Mouse (Mus musculus) midbrain, postnatal 0 days (tissue): ENCODE measurements around the gene Gm12166. TPM values are rescaled to one million over a fixed set of nuclear protein-coding genes. Genes with fewer than 3 reads are reported as not detected.

Experiments used
- ATAC-seq: fragments of 200-750 bp; cut with Nextera tagmentation; 2 replicates; pipeline ENCODE4 v1.8.0; 2017; ENCODE audit warnings: moderate number of reproducible peaks, mild to moderate bottlenecking, moderate TSS enrichment, moderate library complexity; ENCODE audit not compliant: low FRiP score
- DNase-seq: peaks from one replicate; pipeline ENCODE4 v3.0.0-alpha.2; 2015; ENCODE audit warnings: low spot score
- H3K27ac ChIP-seq: fragments of 300-500 bp; sonication (generic); 2 replicates; pipeline ENCODE4 v1.5.1; 2014; ENCODE audit warnings: low read depth, mild to moderate bottlenecking, low read length, mixed read lengths
- H3K27me3 ChIP-seq: fragments of 300-500 bp; sonication (generic); 2 replicates; pipeline ENCODE4 v1.6.1; 2014; ENCODE audit warnings: low read length, control low read depth, mixed read lengths; ENCODE audit not compliant: insufficient read depth
- H3K36me3 ChIP-seq: fragments of 300-500 bp; sonication (generic); 2 replicates; pipeline ENCODE4 v1.6.1; 2014; ENCODE audit warnings: low read length, control low read depth, mixed read lengths; ENCODE audit not compliant: insufficient read depth
- H3K4me1 ChIP-seq: fragments of 300-500 bp; sonication (generic); 2 replicates; pipeline ENCODE4 v1.6.1; 2014; ENCODE audit warnings: mild to moderate bottlenecking, control low read depth, antibody characterized with exemption, low read length, mixed read lengths; ENCODE audit not compliant: insufficient read depth
- H3K4me2 ChIP-seq: fragments of 300-500 bp; sonication (generic); 2 replicates; pipeline ENCODE4 v1.6.1; 2014; ENCODE audit warnings: low read depth, mild to moderate bottlenecking, low read length, mixed read lengths; ENCODE audit not compliant: poor library complexity, severe bottlenecking
- H3K4me3 ChIP-seq: fragments of 300-500 bp; sonication (generic); 2 replicates; pipeline ENCODE4 v1.5.1; 2014; ENCODE audit warnings: low read depth, mild to moderate bottlenecking, low read length, moderate library complexity
- H3K9ac ChIP-seq: fragments of 300-500 bp; sonication (generic); replicated peaks from 2 replicates; pipeline ENCODE4 v1.6.1; 2014; ENCODE audit warnings: mild to moderate bottlenecking, low read length, moderate library complexity, mixed read lengths; ENCODE audit not compliant: poor library complexity, severe bottlenecking
- H3K9me3 ChIP-seq: fragments of 300-500 bp; sonication (generic); 2 replicates; pipeline ENCODE4 v1.6.1; 2016; ENCODE audit warnings: low read length, control low read depth
- CTCF ChIP-seq: IDR thresholded peaks from 2 replicates; pipeline ENCODE4 v1.5.1; 2016; ENCODE audit warnings: antibody characterized with exemption, mild to moderate bottlenecking
- WGBS: fragments of 180-500 bp; shearing (Covaris S2); extraction: QIAGEN DNeasy Blood & Tissue Kit; methylation state at CpG from one replicate; pipeline ENCODE4 v1.1.7; 2014; 5-methylcytosine and 5-hydroxymethylcytosine counted together
- polyA plus RNA-seq: library from polyadenylated mRNA; unstranded; fragments of >200 nt; fragmentation: Nextera tagmentation; extraction: Ambion mirVana; gene quantifications from 2 replicates; pipeline ENCODE4 v1.2.1, GENCODE M21; 2015
- total RNA-seq: library from RNA; depleted of rRNA; stranded (reverse); fragments of >200 nt; gene quantifications from 2 replicates; pipeline ENCODE4 v1.2.3, GENCODE M21; 2014

The Gm12166 gene
- total and polyA plus RNA-seq, 2 experiments from 2014 or later, result 8.3 to 8.7 TPM

DNA sequence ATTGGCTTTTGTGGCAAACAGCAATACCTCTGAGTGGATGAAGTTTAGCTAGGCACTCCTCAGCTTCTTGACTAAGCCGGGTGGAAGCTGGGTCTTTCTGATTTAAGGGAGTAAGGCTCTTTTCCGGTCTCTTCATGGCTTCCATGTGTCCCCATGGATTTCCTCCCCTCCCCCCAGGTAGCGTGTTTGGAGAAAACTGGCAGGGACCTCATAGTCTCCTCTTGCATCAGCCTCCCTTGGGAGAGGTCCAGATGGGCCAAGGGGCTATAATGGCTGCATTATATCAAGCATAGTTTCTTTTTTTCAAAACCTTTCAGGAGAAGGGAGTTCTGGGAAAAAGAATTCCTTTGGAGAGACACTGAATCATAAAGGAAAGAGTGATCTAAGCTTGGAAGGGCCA is 32.4 kb upstream of the Gm12166 start:
- TF ChIP-seq CTCF, result no peak

DNA sequence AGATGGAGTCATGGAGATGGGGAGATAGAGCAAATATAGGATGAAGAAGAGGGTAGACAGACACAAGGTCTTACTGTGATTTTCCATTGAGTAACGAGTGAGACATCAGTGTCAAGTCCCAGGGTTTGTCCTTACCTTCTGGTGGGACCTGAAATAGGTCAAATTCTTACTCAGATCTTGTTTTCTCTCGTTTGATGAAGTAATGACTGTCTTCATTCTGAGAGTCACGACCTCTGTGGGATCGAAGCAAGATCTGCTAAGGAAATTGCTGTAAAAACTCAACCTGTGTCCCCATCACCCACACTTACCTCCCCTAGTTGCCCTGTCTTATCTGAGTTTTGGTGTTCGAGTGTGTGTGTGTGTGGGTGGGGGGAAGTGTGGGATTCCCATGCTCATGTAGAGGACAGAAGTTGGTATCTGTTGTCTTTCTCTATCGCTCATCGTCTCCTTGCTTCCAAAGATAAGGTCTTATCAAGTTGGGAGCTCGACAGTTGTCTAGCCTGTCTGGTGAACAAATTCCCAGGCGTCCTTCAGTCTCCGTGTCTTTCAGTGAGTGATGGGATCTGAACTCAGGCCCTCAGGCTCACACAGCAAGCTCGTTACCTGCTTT is 31.8 kb upstream of the Gm12166 start:
- no peak for DNase-seq
- WGBS, result 89% methylated on average over 11 of the region's 11 CpGs

More for the DNA sequence above, 32.4 kb upstream of the Gm12166 start:
- Histone ChIP-seq H3K9ac (no peak overlapping the region), H3K4me1 (no peaks in the 10 kb centered on the region), H3K27me3 (no peaks in the 10 kb centered on the region), H3K36me3 (no peaks in the 10 kb centered on the region), H3K4me3 (no peak overlapping the region), H3K9me3 (no peaks in the 10 kb centered on the region), H3K27ac (no peak overlapping the region), H3K4me2 (no peak overlapping the region)
- ATAC-seq (no peak), DNase-seq (no peak)
- WGBS, result 83% methylated on average over 3 of the region's 3 CpGs

DNA sequence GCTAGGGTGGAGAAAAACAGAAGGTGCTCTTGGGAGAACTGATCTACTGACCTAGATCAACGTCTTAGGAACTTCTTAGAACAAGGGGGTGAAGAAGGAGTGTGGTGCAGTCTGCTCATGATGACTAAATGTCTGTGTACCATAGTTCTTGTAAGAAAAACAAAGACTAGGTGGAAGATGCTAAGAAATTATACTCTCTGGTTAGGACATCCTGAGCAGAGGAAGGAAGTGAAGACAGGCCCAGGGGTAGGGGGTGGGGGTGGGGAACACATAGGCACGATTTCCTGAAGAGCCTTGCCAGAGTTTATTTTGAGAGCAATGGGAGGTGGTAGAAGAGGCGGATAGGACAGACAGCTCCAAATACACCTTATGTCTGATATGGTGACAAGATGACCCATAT is 31.3 kb upstream of the Gm12166 start:
- no peak overlapping the region for H3K4me3 ChIP-seq
- 78% methylated on average over 3 of the region's 3 CpGs for WGBS
- ATAC-seq (no peak), DNase-seq (no peak)
- no peaks in the 10 kb centered on the region for H3K9me3 ChIP-seq
- H3K4me2 ChIP-seq, result no peak overlapping the region
- H3K4me1 ChIP-seq, result no peaks in the 10 kb centered on the region
- no peaks in the 10 kb centered on the region for H3K36me3 ChIP-seq
- no peak for TF ChIP-seq CTCF
- no peaks in the 10 kb centered on the region for H3K27me3 ChIP-seq
- no peak overlapping the region for H3K27ac ChIP-seq
- H3K9ac ChIP-seq, result no peak overlapping the region

More for the DNA sequence above, 31.8 kb upstream of the Gm12166 start:
- H3K27me3 ChIP-seq, result no peaks in the 10 kb centered on the region
- ATAC-seq, result no peak
- H3K4me2 ChIP-seq, result no peak overlapping the region
- H3K9me3 ChIP-seq, result no peaks in the 10 kb centered on the region
- H3K36me3 ChIP-seq, result no peaks in the 10 kb centered on the region
- no peak overlapping the region for H3K9ac ChIP-seq
- no peaks in the 10 kb centered on the region for H3K4me1 ChIP-seq
- no peak overlapping the region for H3K27ac ChIP-seq
- no peak overlapping the region for H3K4me3 ChIP-seq
- no peak for TF ChIP-seq CTCF

DNA sequence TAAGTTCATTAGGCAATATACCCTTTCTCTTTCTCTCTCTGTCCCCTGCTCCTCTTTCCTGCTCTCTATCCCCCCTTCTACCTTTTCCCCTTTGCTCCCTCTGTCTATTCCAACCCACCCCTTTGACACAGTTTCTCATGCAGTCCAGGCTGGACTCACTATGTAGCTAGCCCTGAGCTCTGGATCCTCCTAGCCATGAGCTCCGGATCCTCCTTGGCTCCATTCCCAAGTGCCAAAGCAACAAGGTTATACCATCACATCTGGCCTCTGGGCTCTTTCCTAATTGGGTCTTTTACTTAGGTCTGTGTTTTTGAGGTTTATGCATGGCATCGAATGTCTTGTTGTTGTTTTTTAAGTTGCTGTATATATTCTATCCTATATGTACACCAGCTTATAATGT is 29.0 kb upstream of the Gm12166 start:
- Histone ChIP-seq H3K27me3 (no peaks in the 10 kb centered on the region), H3K9me3 (no peaks in the 10 kb centered on the region), H3K27ac (no peak overlapping the region), H3K36me3 (no peaks in the 10 kb centered on the region), H3K4me3 (no peak overlapping the region), H3K4me2 (no peak overlapping the region), H3K9ac (no peak overlapping the region), H3K4me1 (no peaks in the 10 kb centered on the region)
- TF ChIP-seq CTCF, result no peak
- ATAC-seq (no peak), DNase-seq (no peak)
- 86% methylated on average over 2 of the region's 2 CpGs for WGBS

DNA sequence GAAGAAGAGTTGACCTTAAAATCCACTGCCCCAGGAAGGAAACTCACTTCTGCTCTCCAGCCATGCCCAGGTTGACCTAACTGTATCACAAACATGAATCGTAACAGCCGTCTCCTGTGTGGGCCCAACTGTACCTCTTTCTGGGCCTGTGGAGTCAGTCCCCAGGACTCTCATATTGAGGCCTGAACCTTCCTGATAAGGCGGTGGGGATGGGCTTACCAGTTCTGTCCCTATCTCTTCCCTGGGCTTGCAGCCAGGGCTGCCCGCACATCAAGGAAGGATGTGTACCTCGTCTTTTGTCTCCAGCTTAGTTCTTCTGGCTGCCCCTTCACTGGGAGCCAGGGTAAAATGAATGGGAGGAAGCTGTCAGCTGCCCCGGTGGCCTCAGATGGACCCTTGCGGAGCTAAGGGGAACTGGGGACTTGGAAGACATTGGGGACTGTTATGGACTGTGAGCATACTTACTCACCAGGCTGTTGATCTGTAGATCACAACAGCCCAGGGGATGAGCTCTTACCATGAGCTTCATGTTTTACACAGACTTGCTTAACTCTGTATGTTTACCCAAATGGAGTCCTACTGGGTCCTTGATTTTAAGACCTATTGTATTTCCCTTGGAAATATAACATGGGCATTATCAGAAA is 25.7 kb upstream of the Gm12166 start:
- H3K36me3 ChIP-seq, result no peaks in the 10 kb centered on the region
- no peak for DNase-seq

DNA sequence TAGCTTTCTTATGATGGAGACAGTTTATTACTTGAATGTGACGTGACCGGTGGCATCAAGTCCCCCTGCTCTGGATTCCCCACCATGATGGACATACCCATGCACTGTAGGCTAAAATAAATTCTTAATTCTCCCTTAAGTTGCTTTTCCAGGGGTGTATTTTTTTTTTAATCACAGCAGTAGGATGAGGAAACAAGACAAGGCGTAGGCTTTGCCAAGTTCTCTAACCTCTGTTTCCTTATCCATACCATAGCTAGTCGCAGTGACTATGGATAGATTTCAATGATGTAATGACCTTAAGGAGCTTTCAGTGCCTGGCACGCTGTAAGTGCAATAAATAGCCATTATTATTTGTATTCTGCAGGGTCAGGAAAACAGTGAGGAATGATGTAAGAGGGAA is 25.2 kb upstream of the Gm12166 start:
- no peak overlapping the region for H3K4me2 ChIP-seq
- H3K9ac ChIP-seq, result no peak overlapping the region
- H3K27ac ChIP-seq, result no peak overlapping the region
- ATAC-seq, result no peak
- no peaks in the 10 kb centered on the region for H3K9me3 ChIP-seq
- DNase-seq, result no peak
- no peaks in the 10 kb centered on the region for H3K27me3 ChIP-seq
- no peak overlapping the region for H3K4me3 ChIP-seq
- WGBS, result 92% methylated on average over 5 of the region's 5 CpGs
- no peak for TF ChIP-seq CTCF
- H3K4me1 ChIP-seq, result no peaks in the 10 kb centered on the region
- H3K36me3 ChIP-seq, result no peaks in the 10 kb centered on the region

More for the DNA sequence above, 25.7 kb upstream of the Gm12166 start:
- Histone ChIP-seq H3K27ac (no peak overlapping the region), H3K4me1 (no peaks in the 10 kb centered on the region), H3K27me3 (no peaks in the 10 kb centered on the region), H3K4me2 (no peak overlapping the region), H3K4me3 (no peak overlapping the region), H3K9ac (no peak overlapping the region), H3K9me3 (no peaks in the 10 kb centered on the region)
- 86% methylated on average over 7 of the region's 7 CpGs for WGBS
- ATAC-seq, result no peak
- no peak for TF ChIP-seq CTCF
